In the genomic region with DNA sequence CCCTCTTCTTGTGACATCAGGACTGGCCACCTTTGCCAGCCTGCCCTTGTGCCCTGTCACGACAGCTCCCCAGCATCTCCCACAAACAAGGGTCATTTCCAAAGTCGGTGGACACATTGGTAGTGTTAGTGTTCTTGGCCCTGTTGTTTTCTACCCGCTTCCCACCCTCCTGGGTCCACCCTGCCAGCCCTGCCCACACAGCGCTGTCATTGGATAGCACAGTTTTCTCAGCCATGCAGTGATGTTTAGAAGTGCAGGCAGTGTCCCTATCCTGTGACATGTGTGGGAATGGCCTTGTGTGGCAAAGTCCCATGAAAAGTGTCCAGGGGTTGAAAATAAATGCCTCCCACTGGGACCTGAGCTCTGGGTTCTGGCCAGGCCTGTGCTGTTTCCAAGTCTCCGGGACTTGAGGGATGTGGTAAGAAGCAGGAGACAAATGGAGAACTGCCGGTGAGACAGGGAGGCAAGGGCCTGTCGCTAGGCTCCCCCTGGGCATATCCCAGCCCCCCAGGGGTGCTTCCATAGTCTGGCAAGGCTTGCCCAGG, we compare ENCODE assay signal across 15 mouse cellular contexts.
"Had no signal": no experiment of that assay in that cellular context is flagged by ENCODE, and none has a peak within 500 bp of the region (broad histone marks: within the 10 kb centered on the region; RNA-seq: fewer than 3 reads in every experiment).

No protein-coding gene starts in this region.

- ATAC-seq: liver, postnatal 0 days had no signal

- H3K27ac ChIP-seq: limb, embryonic 12.5 days; liver, embryonic 13.5 days; lung, embryonic 15.5 days; macrophage; neural tube, embryonic 15.5 days; stomach, embryonic 15.5 days had no signal

- DNase-seq: kidney, adult 18-20 months; kidney, postnatal 10 days; kidney, postnatal 4 days; liver; liver, embryonic 13.5 days; liver, postnatal 0 days; lung, postnatal 14 days; midbrain, embryonic 14.5 days; right cerebral cortex, postnatal 4 days had no signal

- H3K4me3 ChIP-seq: limb, embryonic 12.5 days; liver, embryonic 13.5 days; lung, embryonic 15.5 days; myocyte; neural tube, embryonic 15.5 days; stomach, embryonic 15.5 days had no signal
